Mouse (Mus musculus): ENCODE measurements at regions not wholly inside any gene's neighbourhood (a gene's known extent, or its start where the extent isn't known, plus 50 kb on each side); places are given as distances from the start of the nearest gene placed in this dataset.

DNA sequence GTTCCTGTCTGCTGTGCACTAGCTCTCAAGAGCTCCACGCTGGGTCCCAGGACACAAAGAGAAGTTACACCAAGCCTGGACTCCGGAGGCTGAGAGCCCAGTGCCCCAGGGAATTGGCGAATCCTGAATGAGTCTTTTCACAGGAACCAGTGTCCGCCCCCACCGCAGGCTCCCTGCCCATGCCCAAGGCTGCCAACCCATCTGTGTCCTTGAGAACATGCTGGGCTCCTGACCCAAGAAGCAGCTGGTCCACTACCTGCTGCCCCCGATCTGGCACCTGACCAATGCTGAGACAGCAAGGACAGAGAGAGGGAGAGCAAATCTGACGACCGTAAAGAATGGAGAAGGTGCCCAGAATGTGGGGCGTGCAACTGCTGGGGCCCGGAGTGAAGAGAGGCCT lies 85.2 kb upstream of the Cplx2 start:
- DNase-seq (ENCODE audit: low read depth, low spot score): no peak

DNA sequence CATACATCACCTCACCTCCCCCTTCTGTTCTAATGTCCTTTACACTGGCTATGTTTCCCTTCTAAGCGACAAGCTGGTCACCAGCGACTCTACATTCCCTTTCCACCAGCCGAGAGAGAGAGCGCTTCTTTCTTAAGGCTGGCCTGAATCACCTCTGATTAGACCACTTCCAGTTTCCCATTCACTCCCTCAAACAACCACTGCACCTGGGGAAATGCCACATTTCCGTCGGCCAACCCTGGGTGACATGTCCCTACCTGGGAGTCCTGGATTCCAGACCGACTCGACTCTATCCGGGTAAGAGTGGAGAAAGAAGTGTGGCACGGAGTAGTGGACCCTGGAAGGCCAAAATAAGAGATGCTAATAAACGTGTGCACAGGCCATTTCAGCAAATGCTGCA lies 84.5 kb upstream of the Cplx2 start:
- DNase-seq (ENCODE audit: low read depth, low spot score): no peak

DNA sequence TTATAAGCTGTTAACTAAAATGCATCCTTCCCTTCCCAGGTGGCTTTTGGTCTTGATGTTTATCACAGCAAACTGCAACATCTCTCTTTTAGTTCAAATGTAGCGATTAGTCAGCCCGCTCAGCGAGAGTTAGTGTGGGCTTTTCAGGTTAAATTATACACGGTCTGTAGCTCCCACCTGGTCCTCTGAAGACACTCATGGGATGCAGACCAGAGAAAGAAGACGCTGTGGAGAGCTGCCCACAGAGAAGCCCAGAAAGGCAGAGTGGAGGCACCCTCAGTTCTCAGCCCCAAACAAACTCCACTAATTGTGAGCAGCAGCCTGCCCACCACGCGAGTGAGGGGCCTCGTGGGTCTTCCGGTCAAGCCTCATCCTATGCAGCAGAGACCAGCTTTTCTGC lies 81.1 kb upstream of the Cplx2 start:
- DNase-seq (ENCODE audit: low read depth, low spot score): no peak

DNA sequence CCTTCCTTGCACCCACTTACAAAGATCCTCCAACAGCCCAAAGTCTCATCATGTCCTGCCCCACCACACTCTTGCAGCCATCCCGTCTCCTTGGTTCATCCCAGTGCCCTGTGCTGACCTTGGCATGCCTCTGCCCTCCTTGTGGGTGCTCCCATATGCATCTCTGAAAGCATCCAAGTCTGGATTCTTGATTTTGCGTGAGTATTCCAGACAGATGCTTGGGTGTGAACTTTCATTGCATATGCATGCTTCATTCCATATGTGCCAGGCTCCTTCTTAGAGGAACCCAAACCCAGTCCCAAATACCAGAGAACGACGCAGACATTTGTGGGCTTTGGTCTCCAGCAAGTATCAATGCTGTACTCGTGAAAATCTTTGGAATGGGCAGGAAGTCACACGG lies 78.8 kb upstream of the Cplx2 start:
- DNase-seq (ENCODE audit: low read depth, low spot score): no peak

DNA sequence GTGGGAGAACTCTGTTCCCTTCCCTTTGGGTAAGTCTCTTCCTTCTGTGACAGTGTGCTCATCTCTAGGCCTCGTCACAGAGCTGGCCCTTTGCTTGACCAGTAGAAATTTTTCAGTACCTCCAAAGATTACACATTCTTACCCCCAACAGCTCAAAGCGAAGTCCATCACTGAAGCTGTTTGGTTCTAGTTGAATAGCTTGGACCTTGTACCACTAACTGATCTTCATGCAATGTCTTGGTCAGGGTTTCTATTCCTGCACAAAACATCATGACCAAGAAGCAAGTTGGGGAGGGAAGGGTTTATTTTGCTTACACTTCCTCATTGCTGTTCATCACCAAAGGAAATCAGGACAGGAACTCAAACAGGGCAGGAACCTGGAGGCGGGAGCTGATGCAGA lies 78.1 kb upstream of the Cplx2 start:
- no peak for DNase-seq (ENCODE audit: low read depth, low spot score)

DNA sequence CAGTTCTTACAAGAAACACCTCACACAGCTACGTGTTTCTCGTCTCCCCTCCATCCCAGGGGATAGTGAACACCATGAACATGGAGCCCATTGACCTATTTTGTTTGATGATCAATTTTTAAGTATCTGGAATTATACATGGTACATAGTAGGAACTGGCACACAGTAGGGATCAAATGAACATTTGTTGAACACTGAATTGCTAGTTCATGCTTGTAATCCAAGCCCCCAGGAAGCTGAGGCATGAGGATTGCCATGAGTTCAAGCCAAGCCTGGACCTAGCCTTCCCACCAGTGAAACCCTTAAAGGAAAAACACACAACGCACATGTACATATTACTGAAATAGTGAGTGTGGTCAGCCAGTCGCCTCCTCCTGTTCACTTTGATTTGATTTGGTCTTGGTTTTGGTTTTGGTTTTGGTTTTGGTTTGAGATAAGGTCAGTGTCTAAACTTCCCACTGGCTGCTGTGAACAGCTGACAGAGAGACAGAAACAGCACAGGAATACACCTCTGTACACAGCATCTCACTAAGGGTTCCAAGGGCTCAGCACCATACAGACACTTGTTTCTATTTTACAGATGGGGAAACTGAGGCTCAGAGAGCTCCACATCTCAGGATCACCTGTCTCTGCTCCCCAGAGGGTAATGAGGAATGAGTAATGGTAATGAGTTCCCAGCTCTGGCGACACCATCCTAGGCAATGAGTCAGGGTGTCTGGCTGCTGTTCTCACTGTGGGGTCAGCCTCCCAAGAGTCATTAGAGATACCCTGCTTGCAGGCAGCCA lies 75.5 kb upstream of the Cplx2 start:
- no peak for DNase-seq (ENCODE audit: low read depth, low spot score)

DNA sequence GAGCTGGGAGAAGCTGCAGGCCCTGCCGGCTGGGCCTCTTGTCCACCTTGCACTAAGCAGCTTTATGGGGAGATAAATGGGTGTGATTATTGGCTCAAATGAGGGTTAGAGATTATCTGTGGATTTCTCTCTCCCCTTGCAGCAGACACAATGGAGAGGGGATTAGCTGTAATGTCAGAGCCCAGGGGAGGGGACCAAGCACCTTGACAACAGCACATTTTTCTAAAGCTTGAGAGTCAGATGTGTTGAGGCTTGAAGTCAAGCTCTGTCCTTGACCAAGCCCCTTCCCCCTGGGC lies 74.9 kb upstream of the Cplx2 start:
- DNase-seq (ENCODE audit: low read depth, low spot score): peak; percentile 79

DNA sequence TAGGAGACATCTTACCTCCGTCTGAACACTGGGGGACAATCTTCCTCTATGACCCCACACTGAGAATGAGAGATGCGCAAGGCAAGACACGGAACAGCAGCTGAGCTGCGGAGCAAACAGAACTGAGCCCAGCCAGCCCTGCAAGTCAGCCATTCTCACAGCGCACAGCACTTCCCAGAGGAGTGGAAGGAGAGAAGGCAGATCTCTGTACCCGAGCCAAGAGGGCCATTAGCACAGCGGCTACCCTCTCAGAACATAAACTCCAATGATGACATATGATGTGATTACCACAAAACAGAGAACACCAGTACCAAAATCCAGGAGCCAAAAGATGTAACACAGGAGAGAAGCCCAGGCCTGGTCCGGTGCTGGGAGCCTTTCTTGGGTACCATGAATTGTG lies 72.3 kb upstream of the Cplx2 start:
- no peak for DNase-seq (ENCODE audit: low read depth, low spot score)

DNA sequence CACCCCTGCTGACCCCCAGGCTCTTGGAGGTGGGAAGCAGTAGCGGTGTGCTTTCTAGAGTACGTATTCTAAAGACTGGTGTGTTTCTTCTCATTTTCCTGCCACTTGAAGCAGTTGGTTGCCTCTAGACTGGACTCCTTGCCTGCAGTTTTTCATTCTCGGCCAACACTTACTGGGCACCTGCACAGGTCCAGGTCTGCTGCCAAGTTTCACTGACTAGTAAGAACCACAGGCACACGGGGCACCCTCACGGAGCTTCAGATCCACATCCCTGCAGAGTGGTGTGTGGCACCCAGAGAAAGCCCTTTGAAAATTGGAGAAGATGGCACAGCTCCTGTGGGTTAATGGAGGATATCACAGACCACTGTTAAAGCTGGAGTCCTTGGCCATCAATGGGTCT lies 71.9 kb upstream of the Cplx2 start:
- DNase-seq (ENCODE audit: low read depth, low spot score): no peak

DNA sequence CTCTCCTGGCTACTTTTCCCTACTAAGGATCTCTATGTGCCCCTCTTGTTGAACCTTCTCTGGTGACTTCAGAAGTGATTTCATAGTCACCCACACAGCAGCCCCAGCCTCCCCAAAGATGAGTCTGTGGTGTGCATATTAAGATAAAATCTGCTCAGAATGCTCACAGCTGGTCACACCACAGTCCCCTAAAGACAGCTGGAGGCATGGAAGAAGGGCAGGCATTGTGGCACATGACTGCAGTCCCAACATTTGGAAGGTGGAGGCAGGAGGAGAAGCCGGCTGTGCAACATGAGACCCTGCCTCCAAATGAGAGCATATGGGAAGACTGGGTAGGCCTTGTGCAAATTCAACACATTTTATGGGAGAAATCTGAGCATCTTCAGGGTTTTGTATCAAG lies 70.0 kb upstream of the Cplx2 start:
- no peak for DNase-seq (ENCODE audit: low read depth, low spot score)

DNA sequence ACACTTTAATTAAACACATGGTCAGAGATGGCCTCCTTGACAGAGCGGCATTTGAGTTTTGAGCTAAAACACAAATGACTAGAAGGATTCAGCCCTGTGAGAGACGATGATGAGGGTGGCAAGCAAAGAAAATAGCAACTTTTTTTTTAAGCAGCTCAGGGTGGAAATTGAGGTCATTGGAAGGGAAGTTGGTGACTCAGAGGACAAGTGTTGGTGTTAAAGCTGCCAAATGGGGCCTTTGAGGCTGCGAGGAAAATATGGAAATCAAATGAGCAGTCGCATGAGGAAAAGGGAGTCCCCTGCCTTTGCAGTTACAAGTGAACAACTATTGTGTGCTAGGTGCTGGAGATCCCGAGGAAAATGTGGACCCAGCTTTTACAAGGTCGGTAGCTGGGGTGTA lies 69.5 kb upstream of the Cplx2 start:
- DNase-seq (ENCODE audit: low read depth, low spot score): no peak

DNA sequence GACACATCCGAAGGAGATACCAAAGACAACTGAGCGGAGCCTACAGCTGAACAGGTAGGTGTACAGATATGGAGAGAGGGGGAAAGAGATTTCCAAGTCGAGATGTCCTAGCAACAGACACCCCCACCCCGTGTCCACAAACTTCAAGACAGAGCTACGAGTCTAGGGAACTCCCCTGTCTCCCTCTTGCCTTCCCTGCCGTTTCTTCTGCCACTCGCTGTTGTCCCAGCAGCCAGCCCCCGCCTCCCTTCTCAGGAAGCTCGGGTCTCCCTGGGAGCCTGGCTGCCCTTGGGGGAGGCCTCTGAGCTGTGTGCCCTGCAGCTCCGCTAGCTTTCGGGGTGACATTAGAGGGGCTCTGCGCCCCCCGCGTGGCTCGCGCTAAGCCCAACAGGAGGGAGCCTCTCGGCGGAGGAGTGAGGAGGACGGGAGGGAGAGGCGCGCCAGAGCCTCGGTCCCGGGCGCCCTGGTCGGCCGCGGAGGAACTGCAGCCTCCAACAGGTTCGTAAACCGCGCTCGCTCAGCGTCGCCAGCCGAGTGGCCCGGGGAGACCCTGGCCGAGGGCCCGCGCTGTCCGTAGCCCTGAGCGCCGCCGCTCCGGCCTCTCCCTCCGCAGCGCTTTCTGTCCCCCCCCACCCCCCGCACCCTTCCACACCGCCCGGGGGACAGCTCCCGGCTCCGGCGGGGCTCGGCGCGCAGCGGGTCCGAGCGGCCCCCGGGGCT lies 68.6 kb upstream of the Cplx2 start:
- no peak for DNase-seq (ENCODE audit: low read depth, low spot score)

DNA sequence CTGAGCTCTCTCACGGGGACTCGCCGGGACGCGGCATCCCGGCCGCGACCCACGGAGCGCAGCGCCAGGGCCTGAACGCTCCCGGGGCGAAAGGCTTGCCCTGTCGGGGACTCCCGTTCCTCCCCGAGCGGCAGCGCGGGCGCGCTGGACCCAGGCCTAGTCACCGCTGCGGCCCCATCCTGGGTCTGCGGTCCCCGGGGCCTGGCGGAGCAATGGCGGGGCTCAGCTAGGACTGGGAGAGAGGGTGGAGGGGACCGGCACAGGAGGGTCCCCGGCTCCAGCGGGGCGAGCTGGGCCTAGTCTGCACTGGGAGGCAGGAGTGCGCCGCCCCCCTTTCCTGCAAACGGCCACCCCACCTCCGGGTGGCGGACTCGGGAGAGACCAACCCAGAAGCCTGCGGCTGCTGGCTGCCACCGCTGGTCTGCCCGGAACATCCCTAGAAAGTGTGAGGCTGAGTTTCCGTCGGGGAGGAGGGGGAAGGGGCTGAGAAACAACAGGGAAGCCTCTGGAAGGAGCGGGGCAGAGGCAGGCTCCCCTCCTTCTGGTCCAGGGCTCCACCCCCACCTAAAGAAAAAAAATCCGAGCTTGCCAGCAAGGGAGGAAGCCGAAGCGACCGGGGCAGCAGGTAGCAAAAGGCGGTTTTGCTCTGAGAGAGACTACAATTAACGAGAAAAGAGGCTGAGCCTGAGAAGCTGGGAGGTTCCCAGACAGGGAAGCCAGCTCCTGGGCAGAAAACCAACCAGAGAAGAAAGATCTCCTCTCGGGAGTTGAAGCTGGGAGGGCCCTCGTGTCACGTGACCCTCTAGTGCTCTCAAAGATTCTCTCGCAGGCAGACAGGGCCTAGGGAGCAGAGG lies 67.9 kb upstream of the Cplx2 start:
- DNase-seq (ENCODE audit: low read depth, low spot score): no peak

DNA sequence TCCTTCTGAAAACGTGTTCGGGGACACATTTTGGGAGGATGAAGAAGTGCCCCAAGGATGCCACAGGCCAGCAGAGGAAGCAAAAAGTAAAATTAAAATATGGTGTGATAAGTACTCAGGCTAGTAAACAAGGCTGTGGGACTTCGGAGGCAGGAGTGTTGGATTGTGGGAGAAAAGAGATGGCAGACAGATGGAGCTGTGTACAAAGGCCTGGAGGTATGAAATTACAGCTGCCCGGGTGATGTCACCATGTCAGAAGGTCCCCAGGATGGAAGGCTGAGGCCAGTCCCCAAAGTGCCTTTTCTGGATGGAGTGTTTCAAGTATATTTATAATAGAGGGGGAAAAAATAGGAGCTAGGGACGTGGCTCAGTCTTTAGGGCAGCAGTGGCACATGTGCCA lies 66.9 kb upstream of the Cplx2 start:
- DNase-seq (ENCODE audit: low read depth, low spot score): no peak

DNA sequence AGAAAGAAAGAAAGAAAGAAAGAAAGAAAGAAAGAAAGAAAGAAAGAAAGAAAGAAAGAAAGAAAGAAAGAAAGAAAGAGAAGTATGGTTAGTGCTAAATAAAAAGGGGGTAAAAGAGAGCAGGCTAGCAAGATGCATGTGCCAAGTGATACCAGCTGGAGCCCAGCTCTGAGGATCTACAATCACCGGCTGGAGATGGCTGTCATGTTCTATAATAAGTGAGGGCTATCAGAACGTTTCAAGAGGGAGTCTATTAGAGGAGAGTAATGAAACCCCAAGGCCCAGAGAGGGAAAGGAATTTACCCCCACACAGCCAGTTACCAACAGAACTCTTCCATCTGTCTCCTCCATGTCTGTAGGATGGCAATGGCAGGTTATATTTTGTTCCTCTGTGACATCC lies 62.6 kb upstream of the Cplx2 start:
- DNase-seq (ENCODE audit: low read depth, low spot score): no peak

DNA sequence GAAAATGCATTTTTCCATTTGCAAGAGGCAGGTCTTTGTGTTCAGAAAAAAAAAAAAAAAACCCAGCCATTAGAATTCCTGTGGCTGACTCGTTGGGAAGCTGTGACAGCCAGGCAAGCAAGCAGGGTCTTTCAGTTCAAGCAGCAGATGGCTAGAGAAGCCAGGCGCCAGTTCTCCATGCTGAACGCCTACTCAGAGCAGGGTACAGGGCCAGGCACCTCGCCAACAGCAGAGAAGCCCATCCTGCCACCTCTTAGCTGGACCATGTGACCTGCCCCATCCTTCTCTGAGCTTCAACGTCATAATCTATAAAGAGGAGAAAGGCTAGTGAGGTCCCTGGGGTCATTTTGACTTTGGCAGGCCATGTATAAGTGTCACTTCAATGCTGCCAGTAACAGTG lies 61.8 kb upstream of the Cplx2 start:
- no peak for DNase-seq (ENCODE audit: low read depth, low spot score)

DNA sequence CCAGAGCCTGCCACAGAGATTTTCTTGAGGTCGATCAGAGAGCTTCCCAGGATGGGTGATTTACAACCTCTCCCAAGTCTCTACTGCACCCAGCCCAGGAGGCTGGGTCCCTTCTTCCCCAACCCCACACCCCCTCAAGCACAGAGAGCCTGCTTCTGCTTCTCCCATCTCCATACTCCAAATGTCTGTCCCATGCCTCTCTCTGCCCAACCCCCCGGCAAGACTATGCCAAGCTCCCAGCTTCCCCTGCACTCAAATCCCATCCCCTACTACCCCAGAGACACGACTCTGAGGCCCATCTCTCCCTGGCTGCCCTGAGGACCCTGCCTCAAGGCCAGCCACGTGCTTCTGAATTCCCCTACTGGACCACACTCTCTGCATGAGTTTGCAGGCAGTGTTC lies 61.0 kb upstream of the Cplx2 start:
- no peak for DNase-seq (ENCODE audit: low read depth, low spot score)

DNA sequence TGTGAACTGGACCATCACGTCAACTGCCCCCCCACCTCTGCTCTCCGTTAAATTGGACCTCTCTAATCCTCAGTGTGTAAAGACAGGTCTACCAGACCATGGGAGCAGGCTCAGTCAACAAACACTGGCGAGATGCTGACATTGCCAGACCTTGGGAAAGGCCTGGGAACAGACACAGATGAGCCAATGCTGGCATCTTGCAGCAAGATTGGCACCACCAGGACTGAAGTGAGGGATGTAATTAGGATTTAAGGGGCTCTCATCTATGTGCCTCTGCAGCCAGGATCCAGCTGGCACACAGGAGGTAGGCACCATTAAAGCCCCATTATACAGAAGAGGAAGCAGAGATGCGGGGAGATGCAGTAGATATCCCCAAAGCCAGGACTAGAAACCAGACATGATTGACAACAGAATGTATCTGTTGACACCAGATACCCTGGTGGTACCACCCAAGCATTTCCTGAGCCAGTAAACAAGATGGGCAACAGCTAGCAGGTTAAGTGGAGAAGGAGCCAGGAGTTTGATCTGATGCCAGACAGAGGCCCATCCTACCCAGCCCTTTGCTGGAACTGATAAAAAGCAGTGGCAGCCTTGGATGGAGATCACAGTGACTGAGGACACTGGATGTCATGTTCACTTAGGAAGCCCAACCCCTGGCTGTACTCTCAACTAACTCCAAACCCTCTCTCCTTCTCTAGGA lies 59.7 kb upstream of the Cplx2 start:
- no peak for DNase-seq (ENCODE audit: low read depth, low spot score)

DNA sequence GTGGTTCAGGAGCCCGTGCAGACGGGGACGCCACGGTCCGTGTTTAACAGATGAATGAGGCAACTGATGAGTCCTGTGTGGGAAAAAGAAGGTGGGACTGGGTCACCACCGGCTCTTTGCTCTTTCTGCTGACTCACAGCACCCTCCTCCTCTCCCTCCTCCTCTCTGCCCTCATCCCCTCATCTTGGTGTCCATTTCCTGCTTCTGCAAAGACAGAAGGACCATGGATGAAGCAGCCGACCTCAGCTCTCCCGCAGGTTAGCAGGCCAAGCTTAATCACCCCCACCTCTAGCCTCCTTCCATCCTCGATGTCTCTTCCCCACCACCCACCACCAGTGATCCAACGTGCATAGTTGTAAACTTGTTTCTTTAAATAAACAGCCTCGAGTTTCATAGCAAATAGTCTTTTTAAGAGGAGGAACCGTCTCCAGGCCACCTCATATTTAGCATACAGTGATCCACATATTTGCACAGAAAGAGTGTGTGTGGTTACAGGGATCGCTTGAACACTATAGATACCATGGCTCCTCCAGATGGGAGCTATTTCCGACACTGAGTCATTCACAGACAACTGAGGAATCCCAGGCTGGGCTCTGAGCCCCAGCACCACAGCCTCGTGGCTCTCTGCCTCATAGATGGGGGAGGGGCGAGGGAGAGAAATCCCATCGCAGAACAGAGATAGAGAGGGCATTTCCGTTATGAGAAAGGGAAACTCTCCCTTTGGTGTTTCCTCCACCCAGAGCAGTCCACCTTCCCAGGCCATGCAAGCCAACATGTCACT lies 58.6 kb upstream of the Cplx2 start:
- DNase-seq (ENCODE audit: low read depth, low spot score): no peak

DNA sequence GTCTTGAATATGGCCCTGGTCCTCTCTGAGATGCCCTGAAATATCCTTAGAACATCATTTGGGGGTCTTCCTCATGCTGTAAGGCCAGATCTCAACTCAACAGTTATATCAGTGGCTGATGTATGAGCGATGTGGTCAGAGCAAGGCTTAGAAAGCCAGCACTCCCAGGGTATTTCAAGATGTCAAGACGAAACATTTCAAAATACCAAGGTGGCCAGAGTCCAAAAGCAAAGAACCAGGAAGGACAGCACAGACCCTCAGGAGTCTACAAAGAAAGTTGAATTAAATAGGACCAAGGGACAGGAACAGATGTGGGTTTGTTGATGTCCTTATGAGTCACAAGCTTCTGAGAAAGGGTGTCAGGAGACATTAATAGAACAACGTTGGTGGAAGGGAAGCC lies 55.8 kb upstream of the Cplx2 start:
- no peak for DNase-seq (ENCODE audit: low read depth, low spot score)

DNA sequence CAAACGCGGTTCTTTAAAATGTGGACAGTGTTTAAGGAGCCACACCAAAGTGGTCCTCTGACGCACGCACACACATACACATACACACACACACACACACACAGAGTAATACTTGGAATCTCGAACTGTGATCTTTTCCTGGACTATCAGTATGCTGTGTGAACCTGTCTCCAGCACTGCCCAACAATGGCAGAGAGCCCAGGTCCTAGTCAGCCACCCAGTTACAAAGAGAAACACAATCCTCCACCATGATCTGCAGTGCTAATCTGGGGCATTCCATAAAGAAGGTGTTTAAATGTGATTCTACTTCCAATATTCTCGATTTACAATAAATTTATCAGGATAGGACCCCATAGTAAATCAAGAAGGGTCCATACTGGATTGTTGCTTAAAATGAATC lies 54.2 kb upstream of the Cplx2 start:
- DNase-seq (ENCODE audit: low read depth, low spot score): no peak

Measured in retina, postnatal 7 days (tissue).